Mouse (Mus musculus): ENCODE measurements around the gene Fbxo46. TPM values are rescaled to one million over a fixed set of nuclear protein-coding genes. Genes with fewer than 3 reads are reported as not detected.

The Fbxo46 gene
- total RNA-seq, 2 experiments from 2014 or later = 11.5 to 13.9 TPM

DNA sequence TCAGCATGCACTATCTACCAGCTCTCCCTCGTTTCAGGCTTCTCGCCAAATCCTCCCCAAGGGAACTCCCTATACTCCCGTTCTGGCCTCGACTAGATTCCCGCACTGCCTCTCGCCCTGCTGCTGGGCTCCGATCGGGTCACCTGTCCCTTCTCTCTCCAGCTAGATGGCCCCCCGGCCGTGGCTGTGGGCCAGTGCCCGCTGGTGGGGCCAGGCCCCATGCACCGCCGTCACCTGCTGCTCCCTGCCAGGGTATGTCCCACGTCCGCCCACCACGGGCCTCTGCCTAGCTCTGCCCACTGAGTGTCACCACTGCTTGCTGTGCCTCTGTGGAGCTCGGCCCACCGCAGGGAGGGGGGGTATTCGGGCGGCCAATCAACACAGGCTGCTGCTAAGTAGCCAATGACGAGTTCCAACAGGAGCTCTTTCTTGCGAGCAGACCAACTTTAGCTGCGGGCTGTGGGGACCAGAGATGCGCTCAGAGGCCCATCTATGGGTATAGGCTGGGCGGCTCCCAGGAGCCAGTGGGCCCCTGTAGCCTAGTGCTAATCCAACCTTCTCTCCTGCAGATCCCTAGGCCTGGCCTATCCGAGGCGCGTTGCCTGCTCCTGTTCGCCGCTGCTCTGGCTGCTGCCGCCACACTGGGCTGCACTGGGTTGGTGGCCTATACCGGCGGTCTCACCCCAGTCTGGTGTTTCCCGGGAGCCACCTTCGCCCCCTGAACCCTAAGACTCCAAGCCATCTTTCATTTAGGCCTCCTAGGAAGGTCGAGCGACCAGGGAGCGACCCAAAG lies 27.1 kb upstream of the Fbxo46 start:
- peak; percentile 48 to 69 for DNase-seq (ENCODE audit: low spot score in 2 of 2)

GRCm38 (mm10) chr7:19093174-19093521 lies 26.5 kb upstream of the Fbxo46 start:
- DNase-seq (ENCODE audit: low spot score in 2 of 2) = peak; percentile 81 to 86

DNA sequence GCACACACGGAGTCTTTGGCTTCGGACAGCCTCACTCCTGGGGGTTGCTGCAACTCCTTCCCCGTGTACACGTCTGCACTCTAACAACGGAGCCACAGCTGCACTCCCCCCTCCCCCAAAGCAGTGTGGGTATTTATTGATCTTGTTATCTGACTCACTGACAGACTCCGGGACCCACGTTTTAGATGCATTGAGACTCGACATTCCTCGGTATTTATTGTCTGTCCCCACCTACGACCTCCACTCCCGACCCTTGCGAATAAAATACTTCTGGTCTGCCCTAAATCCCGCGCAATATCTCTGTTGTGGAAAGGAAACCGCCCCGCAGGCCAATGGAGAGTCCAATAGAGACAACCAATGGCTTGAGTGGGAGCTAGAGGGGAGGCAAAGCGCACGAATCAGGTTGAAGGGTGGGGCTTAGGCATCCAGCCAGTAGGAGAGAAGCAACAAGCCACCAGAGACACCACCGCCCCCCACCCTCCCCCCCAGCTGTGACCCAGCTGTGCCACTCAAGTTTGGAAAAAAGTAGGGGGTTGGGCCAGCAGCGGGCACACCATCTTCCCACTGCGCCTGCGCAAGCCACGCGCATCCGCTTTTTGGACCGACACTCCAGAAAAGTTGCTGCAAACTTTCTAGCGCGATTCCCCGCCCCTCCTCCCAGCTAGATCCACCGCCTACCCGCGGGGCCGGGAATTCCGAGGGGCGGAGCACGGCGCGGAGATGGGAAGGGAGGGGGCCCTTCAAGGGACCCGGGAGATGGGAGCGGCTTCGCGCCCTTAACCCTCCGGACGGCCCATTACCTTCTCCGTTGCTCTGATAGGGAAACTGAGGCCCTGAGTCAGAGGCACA lies 25.9 kb upstream of the Fbxo46 start:
- DNase-seq (ENCODE audit: low spot score in 2 of 2) = peak; percentile 85 to 87

- peak in 1 of 2 experiments; percentile 55 for DNase-seq (ENCODE audit: low spot score in 2 of 2)
Measured at GRCm38 (mm10) chr7:19094471-19094825, 25.2 kb upstream of the Fbxo46 start, which contains the start of gene Six5. Gene Six5 (plus strand): TSS chr7:19094594.

- peak in 1 of 2 experiments; percentile 44 for DNase-seq (ENCODE audit: low spot score in 2 of 2)
Measured at GRCm38 (mm10) chr7:19094826-19095750, 24.6 kb upstream of the Fbxo46 start.

DNA sequence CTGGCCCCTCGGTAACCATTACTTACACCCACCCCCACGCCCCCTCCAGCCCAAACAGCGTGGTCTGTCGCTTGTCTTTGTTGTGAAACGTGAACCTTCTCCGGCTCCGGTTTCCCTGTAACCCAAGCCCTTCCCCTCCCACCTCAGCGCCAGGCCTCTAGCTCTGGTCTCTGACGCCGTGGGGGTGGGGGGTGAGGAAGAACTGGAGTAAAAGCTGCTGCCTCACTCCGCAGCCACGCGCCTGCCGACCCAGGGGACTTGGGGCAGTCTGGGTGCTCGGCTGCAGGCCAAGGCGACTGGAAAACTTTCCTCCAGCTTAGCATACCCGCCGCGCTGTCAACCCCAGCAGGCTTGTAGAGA lies 23.9 kb upstream of the Fbxo46 start:
- peak in 1 of 2 experiments; percentile 38 for DNase-seq (ENCODE audit: low spot score in 2 of 2)

DNA sequence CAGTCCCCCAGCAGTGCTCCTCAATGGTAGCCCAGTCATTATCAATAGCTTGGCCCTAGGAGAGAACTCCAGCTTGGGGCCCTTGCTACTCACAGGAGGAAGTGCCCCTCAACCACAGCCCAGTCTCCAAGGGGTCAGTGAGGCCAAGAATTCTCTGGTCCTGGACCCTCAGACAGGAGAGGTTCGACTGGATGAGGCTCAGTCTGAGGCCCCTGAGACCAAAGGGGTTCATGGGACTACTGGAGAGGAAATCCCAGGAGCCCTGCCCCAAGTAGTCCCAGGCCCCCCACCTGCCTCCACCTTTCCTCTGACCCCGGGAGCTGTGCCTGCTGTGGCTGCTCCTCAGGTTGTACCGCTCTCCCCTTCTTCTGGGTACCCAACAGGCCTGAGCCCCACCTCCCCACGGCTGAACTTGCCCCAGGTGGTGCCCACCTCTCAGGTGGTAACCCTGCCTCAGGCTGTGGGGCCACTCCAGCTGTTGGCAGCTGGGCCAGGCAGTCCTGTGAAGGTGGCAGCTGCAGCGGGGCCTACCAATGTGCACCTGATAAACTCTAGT lies 23.2 kb upstream of the Fbxo46 start:
- DNase-seq (ENCODE audit: low spot score in 2 of 2) = no peak

DNA sequence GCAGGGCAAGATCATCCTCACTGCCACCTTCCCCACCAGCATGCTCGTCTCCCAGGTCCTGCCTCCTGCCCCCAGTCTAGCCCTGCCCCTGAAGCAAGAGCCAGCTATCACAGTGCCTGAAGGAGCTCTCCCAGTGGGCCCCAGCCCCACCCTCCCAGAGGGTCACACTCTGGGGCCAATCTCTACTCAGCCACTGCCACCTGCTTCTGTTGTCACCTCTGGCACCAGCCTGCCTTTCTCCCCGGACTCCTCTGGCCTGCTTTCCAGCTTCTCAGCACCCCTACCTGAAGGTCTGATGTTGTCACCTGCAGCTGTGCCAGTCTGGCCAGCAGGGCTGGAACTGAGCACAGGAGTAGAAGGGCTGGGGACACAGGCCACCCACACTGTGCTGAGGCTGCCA lies 22.4 kb upstream of the Fbxo46 start:
- DNase-seq (ENCODE audit: low spot score in 2 of 2) = no peak

DNA sequence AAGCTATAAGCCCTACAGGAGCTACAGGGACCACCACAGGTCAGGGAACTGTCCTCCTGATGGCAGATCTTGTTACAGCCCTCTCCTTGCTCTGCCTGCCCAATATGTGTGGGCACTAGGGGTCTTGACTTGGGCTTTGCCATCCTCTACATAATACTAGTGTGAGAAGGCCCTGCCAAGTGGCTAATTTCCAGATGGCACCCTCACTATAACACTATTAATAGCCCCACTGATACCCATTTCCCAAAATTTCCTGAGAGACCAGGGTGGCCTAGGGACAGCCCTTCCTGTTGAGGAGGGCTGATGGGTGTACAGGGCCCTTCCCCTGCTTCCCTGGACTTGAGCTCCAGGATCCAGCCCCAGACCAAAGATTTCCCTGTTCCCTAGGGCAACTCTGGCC lies 21.8 kb upstream of the Fbxo46 start:
- DNase-seq (ENCODE audit: low spot score in 2 of 2) = no peak

- DNase-seq (ENCODE audit: low spot score in 2 of 2) = no peak
Measured at GRCm38 (mm10) chr7:19098811-19099210, 20.8 kb upstream of the Fbxo46 start.

DNA sequence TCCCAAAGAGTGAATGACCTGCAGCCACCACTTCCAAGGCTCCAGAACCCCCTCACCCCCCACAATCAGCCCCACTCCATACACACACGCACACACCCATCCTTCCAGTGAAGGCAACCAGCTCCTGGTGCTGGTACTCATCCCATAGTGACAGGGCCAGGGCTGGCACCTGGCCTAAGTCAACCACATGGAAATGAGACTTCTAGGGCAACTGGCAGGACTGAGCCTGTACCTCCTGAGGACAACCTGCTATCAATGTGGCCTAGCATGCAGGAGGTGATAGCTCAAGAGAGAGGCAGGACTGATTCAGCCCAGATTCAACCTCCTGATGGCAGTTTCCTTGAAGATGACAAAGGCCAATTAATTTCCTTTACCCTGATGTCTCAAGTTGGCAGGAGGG lies 19.4 kb upstream of the Fbxo46 start:
- no peak for DNase-seq (ENCODE audit: low spot score in 2 of 2)

DNA sequence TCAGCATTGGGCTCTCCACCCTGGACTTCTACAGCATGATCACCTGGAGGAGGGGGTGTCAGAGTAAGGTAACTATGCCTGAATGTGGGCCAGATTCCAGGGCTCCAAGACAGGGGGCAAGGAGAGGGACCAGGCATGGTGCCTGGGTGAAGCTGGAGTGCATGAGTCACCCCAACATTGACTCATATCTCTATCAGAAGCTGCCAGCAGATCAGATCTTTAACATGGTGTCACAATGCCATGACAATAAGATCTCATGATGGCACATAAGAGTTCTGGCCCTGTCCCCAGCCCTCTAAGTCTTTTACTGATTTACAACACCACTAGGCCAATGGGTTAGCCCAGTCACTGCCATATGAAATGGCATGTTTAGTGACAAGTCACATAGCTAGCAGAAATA lies 15.9 kb upstream of the Fbxo46 start:
- no peak for DNase-seq (ENCODE audit: low spot score in 2 of 2)

GRCm38 (mm10) chr7:19104486-19104885 lies 15.2 kb upstream of the Fbxo46 start:
- DNase-seq (ENCODE audit: low spot score in 2 of 2) = no peak

- no peak for DNase-seq (ENCODE audit: low spot score in 2 of 2)
Measured at GRCm38 (mm10) chr7:19107436-19107835, 12.2 kb upstream of the Fbxo46 start.

GRCm38 (mm10) chr7:19109565-19109964 lies 10.1 kb upstream of the Fbxo46 start:
- DNase-seq (ENCODE audit: low spot score in 2 of 2) = no peak

- peak; percentile 61 to 75 for DNase-seq (ENCODE audit: low spot score in 2 of 2)
Measured at GRCm38 (mm10) chr7:19118028-19118771, 1.5 kb upstream of the Fbxo46 start, which contains the start of gene Gm4969. Gene Gm4969 (minus strand): TSS chr7:19118368.

GRCm38 (mm10) chr7:19119083-19119482 lies 576 bp upstream of the Fbxo46 start:
- DNase-seq (ENCODE audit: low spot score in 2 of 2) = no peak

GRCm38 (mm10) chr7:19121686-19122085 lies 2.0 kb downstream of the Fbxo46 start:
- no peak for DNase-seq (ENCODE audit: low spot score in 2 of 2)

- no peak for DNase-seq (ENCODE audit: low spot score in 2 of 2)
Measured at GRCm38 (mm10) chr7:19124713-19125112, 5.1 kb downstream of the Fbxo46 start.

DNA sequence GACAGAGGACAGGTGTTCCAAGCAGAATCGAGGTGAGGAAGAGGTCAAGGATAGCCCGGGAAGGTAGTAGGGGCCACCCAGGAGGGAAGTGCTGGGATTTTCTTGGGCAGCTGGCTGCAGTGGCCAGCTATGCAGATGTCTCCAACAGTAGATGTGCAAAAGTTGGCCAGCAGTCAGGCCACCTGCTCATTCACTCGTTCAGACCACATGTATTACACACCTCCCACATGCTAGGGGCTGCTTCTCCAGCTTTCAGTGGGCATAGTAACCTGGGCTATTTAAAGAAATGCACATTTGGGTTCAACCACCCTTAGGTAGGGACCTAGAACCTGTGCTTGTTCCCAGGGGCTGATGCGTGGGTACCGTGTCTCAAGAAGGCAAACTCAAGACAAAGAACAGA lies 8.1 kb downstream of the Fbxo46 start:
- no peak for DNase-seq (ENCODE audit: low spot score in 2 of 2)
